Mouse (Mus musculus): ENCODE results near the gene Fat1.
"Not testable (repeated sequence)": the region's sequence is repeated elsewhere in the genome, so short reads cannot be mapped to it uniquely, and the experiment has no call there.

Fat1 gene

DNA sequence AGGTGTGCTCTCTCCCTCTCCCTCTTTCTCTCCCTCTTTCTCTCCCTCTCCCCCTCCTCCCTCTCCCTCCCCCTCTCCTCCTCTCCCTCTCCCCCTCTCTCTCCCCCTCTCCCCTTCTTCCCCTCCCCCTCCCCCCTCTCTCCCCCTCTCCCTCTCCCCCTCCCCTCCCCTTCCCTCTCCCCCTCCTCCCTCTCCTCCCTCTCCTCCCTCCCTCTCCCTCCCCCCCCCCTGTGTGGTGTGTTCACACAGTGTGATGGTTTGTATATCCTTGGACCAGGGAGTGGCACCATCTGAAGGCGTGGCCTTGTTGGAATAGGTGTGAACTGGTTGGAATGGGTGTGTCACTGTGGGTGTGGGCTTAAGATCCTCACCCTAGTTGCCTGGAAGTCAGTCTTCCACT lies 130.1 kb downstream of the Fat1 start:
- in situ Hi-C loops (cut with MboI, MseI): not testable (repeated sequence)

GRCm38 (mm10) chr8:45068759-45069386 lies 133.6 kb downstream of the Fat1 start, which contains the start of gene Mtnr1a:
Mtnr1a (plus strand) TSS chr8:45069137.
- in situ Hi-C loops (cut with MboI, MseI): no loop called here

DNA sequence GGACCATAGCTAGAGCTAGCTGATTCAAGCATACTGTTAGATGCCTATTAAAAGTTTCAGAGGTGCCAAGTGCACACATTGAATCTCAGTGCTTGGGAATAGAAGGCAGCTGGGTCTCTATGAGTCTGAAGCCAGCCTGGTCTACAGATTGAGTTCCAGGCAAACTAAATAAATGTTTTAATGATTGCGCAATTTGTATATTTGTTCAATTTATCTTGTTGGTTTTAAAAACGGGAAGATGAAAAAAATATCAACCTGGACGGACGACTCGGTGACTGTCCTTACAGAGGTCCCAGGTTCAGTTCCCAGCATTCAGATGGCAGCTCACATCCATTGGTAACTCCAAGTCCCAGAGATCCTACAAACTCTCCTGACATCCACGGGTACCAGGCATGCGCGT lies 135.7 kb downstream of the Fat1 start:
- in situ Hi-C loops (cut with MboI, MseI): no loop called here

DNA sequence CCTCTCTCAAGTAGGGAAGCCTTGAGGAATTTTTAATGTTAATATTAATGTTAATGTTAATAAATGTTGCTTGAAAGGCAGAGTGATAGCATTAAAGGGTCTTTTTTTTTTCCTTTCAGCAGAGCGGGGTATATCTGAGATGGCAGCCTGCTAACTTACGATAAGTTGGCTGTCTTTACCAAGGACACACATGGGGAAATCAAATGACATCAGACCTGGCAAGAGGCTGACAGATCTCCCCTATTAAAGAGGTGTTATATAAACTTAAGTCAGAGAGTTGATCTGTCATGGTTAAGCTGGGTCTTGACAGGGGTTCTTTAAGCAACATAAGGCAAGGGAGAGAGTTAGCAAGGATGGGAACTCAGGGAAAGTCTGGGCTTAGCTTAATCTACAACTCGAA lies 145.6 kb downstream of the Fat1 start:
- in situ Hi-C loops (cut with MboI, MseI): no loop called here

- in situ Hi-C loops (cut with MboI, MseI): no loop called here
Observed at GRCm38 (mm10) chr8:45093599-45093998, 158.4 kb downstream of the Fat1 start.
